Mouse (Mus musculus) kidney, adult 8-10 months (tissue): ENCODE results near the gene Cop1.

Experiments used
- DNase-seq, 2 experiments: peaks; one replicate each; pipeline ENCODE4 v3.0.0; 2022

The Cop1 gene

GRCm38 (mm10) chr1:159231781-159232571 lies at the start of gene Cop1:
TSS of gene Cop1 (plus strand) at chr1:159232320.
- DNase-seq, result peak; percentile 85 to 88

- peak in 1 of 2 experiments; percentile 1 for DNase-seq
Measured at GRCm38 (mm10) chr1:159186741-159187140, 45.4 kb upstream of the Cop1 start.

- no peak for DNase-seq
Measured at GRCm38 (mm10) chr1:159198603-159199002, 33.5 kb upstream of the Cop1 start.

- DNase-seq, result no peak
Measured at GRCm38 (mm10) chr1:159199606-159200005, 32.5 kb upstream of the Cop1 start.

GRCm38 (mm10) chr1:159201220-159201619 lies 30.9 kb upstream of the Cop1 start:
- DNase-seq, result no peak

- no peak for DNase-seq
Measured at GRCm38 (mm10) chr1:159211711-159212110, 20.4 kb upstream of the Cop1 start.

- DNase-seq, result no peak
Measured at GRCm38 (mm10) chr1:159217437-159217836, 14.7 kb upstream of the Cop1 start.

GRCm38 (mm10) chr1:159222046-159222445 lies 10.1 kb upstream of the Cop1 start:
- no peak for DNase-seq

GRCm38 (mm10) chr1:159225064-159225824 lies 6.9 kb upstream of the Cop1 start:
- no peak for DNase-seq

GRCm38 (mm10) chr1:159232572-159233261 lies 597 bp downstream of the Cop1 start:
- DNase-seq, result peak; percentile 16 to 21

- no peak for DNase-seq
Measured at GRCm38 (mm10) chr1:159233426-159233825, 1.3 kb downstream of the Cop1 start.

- DNase-seq, result no peak
Measured at GRCm38 (mm10) chr1:159234496-159234895, 2.4 kb downstream of the Cop1 start.

- DNase-seq, result no peak
Measured at GRCm38 (mm10) chr1:159235674-159236073, 3.6 kb downstream of the Cop1 start.

- no peak for DNase-seq
Measured at GRCm38 (mm10) chr1:159238147-159238546, 6.0 kb downstream of the Cop1 start.

- DNase-seq, result no peak
Measured at GRCm38 (mm10) chr1:159250320-159250719, 18.2 kb downstream of the Cop1 start.

GRCm38 (mm10) chr1:159253078-159253477 lies 21.0 kb downstream of the Cop1 start:
- DNase-seq, result no peak

GRCm38 (mm10) chr1:159254906-159255685 lies 23.0 kb downstream of the Cop1 start:
- DNase-seq, result no peak

GRCm38 (mm10) chr1:159256543-159256942 lies 24.4 kb downstream of the Cop1 start:
- no peak for DNase-seq

GRCm38 (mm10) chr1:159263820-159264219 lies 31.7 kb downstream of the Cop1 start:
- DNase-seq, result no peak

GRCm38 (mm10) chr1:159280072-159280471 lies 48.0 kb downstream of the Cop1 start:
- no peak for DNase-seq

- no peak for DNase-seq
Measured at GRCm38 (mm10) chr1:159281861-159282260, 49.7 kb downstream of the Cop1 start.

- no peak for DNase-seq
Measured at GRCm38 (mm10) chr1:159286833-159287232, 54.7 kb downstream of the Cop1 start.

- DNase-seq, result no peak
Measured at GRCm38 (mm10) chr1:159290219-159290618, 58.1 kb downstream of the Cop1 start.
